Mouse (Mus musculus): ENCODE data around the gene Qsox1. TPM values are rescaled to one million over a fixed set of nuclear protein-coding genes. Genes with fewer than 3 reads are reported as not detected.
A peak's percentile ranks its signal among the peaks of the same experiment; 100 is the strongest.

The Qsox1 gene
- polyA plus RNA-seq, 1 experiment from 2014 or later = 26.3 TPM

GRCm38 (mm10) chr1:155809706-155810442, 2.8 kb downstream of the Qsox1 start:
- peaks cover 15% of the 10 kb centered on the region for H3K4me1 ChIP-seq (replicated peaks; ENCODE audit: control insufficient read depth, insufficient read depth, low read length)
- H3K9ac ChIP-seq (ENCODE audit: low read depth, low read length) = no peak overlapping the region
- H3K4me2 ChIP-seq = peak overlapping the region; percentile 35; the same call in 1 of the 2 replicates
- peak overlapping the region; percentile 41 for H3K27ac ChIP-seq (ENCODE audit: low read depth, low read length)
- no peak overlapping the region for H3K4me3 ChIP-seq (ENCODE audit: low read depth, low read length)
- H3K9me3 ChIP-seq (ENCODE audit: control insufficient read depth, low read length) = no peaks in the 10 kb centered on the region
- H3K27me3 ChIP-seq (replicated peaks; ENCODE audit: control insufficient read depth, insufficient read depth, low read length) = no peaks in the 10 kb centered on the region
- ATAC-seq (replicated peaks; ENCODE audit: low FRiP score) (no peak), DNase-seq (ENCODE audit: low spot score) (no peak)
- WGBS = 59% methylated on average over 10 of the region's 10 CpGs
- no peaks in the 10 kb centered on the region for H3K36me3 ChIP-seq (ENCODE audit: control insufficient read depth, insufficient read depth, low read length)

DNA sequence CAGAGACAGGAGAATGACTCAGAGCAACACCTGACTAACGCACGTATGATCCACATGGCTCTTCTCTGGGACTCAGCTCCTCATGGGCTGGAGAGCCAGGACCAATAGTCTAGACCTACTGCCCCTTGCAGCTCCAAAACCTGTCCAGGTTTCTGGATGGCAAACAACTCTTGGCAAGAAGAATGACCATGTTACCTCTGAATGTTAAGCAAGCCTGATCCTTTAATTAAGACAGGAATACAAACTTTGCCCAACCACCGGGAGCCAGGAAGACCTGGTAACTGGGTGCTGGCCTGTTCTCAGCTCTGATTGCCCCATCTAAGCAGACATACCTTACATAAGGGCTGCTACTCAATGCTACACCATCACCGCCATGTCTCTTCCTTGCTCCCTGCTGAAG, 4.4 kb downstream of the Qsox1 start:
- Histone ChIP-seq H3K27ac (ENCODE audit: low read depth, low read length) (no peak overlapping the region), H3K36me3 (ENCODE audit: control insufficient read depth, insufficient read depth, low read length) (no peaks in the 10 kb centered on the region), H3K4me1 (replicated peaks; ENCODE audit: control insufficient read depth, insufficient read depth, low read length) (peaks cover 9% of the 10 kb centered on the region), H3K9ac (ENCODE audit: low read depth, low read length) (no peak overlapping the region), H3K27me3 (replicated peaks; ENCODE audit: control insufficient read depth, insufficient read depth, low read length) (no peaks in the 10 kb centered on the region), H3K4me3 (ENCODE audit: low read depth, low read length) (no peak overlapping the region), H3K9me3 (ENCODE audit: control insufficient read depth, low read length) (no peaks in the 10 kb centered on the region), H3K4me2 (no peak overlapping the region)
- 92% methylated on average over 4 of the region's 4 CpGs for WGBS
- DNase-seq (ENCODE audit: low spot score) (no peak), ATAC-seq (replicated peaks; ENCODE audit: low FRiP score) (no peak)

DNA sequence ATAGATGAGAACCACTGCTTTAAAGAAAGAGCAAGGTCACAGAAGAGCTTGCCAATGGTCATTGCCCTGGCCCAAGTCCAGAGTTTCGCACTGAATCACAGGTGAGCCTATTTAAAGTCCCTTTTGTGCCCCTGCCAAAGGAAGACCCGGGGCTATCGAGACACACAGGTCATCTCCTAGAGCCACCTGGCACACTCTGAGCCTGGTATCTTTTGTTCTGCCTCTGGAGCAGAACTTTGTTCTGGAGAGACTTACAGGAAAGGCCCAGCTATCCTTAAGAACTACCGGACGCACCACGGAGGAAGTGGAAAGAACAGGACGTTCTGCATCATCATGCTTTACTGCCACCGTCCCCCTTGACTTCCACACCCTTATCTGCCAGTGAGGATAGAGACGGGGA, 7.1 kb downstream of the Qsox1 start:
- 71% methylated on average over 9 of the region's 9 CpGs for WGBS
- H3K27ac ChIP-seq (ENCODE audit: low read depth, low read length) = no peak overlapping the region

GRCm38 (mm10) chr1:155801014-155801991, 11.4 kb downstream of the Qsox1 start:
- Histone ChIP-seq H3K4me2 (no peak overlapping the region), H3K9me3 (ENCODE audit: control insufficient read depth, low read length) (no peaks in the 10 kb centered on the region), H3K4me3 (ENCODE audit: low read depth, low read length) (no peak overlapping the region), H3K36me3 (ENCODE audit: control insufficient read depth, insufficient read depth, low read length) (peaks cover 3% of the 10 kb centered on the region; the same call in 1 of the 2 replicates), H3K27me3 (replicated peaks; ENCODE audit: control insufficient read depth, insufficient read depth, low read length) (no peaks in the 10 kb centered on the region), H3K9ac (ENCODE audit: low read depth, low read length) (no peak overlapping the region), H3K27ac (ENCODE audit: low read depth, low read length) (no peak overlapping the region), H3K4me1 (replicated peaks; ENCODE audit: control insufficient read depth, insufficient read depth, low read length) (peaks cover 5% of the 10 kb centered on the region; the same call in 1 of the 2 replicates)
- DNase-seq (ENCODE audit: low spot score) (no peak), ATAC-seq (replicated peaks; ENCODE audit: low FRiP score) (no peak)
- 85% methylated on average over 11 of the region's 11 CpGs for WGBS

More for the DNA sequence above, 7.1 kb downstream of the Qsox1 start:
- H3K27me3 ChIP-seq (replicated peaks; ENCODE audit: control insufficient read depth, insufficient read depth, low read length) = no peaks in the 10 kb centered on the region
- H3K9me3 ChIP-seq (ENCODE audit: control insufficient read depth, low read length) = no peaks in the 10 kb centered on the region
- peaks cover 2% of the 10 kb centered on the region; the same call in 1 of the 2 replicates for H3K4me1 ChIP-seq (replicated peaks; ENCODE audit: control insufficient read depth, insufficient read depth, low read length)
- no peak overlapping the region for H3K4me3 ChIP-seq (ENCODE audit: low read depth, low read length)
- H3K36me3 ChIP-seq (ENCODE audit: control insufficient read depth, insufficient read depth, low read length) = no peaks in the 10 kb centered on the region; the same call in 1 of the 2 replicates
- DNase-seq (ENCODE audit: low spot score) = no peak
- no peak overlapping the region for H3K4me2 ChIP-seq
- no peak for ATAC-seq (replicated peaks; ENCODE audit: low FRiP score)
- no peak overlapping the region for H3K9ac ChIP-seq (ENCODE audit: low read depth, low read length)

DNA sequence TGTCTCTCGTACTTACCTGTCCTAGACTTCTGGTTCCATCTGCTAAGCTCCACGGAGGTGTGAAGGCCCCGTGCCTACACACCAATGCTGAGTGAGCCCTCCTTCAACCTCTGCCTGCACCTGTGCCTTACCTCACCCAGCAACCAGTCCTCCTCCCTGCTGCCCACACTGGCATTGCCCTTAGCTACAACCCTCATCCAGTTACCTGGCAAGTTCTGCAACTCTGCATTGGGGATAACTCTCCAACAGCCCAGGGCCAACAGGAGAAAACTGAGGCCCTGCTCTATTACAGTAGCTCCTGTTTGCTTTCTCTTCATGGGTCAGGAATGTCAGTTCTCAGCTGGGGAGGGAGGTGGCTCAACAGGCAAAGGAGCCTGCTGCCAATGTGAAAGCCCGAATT, 14.7 kb downstream of the Qsox1 start:
- WGBS = 91% methylated on average over 4 of the region's 4 CpGs
- ATAC-seq (replicated peaks; ENCODE audit: low FRiP score) (no peak), DNase-seq (ENCODE audit: low spot score) (no peak)
- Histone ChIP-seq H3K9me3 (ENCODE audit: control insufficient read depth, low read length) (no peaks in the 10 kb centered on the region), H3K9ac (ENCODE audit: low read depth, low read length) (no peak overlapping the region), H3K4me2 (no peak overlapping the region), H3K36me3 (ENCODE audit: control insufficient read depth, insufficient read depth, low read length) (peaks cover 8% of the 10 kb centered on the region; the same call in 1 of the 2 replicates), H3K27ac (ENCODE audit: low read depth, low read length) (no peak overlapping the region), H3K27me3 (replicated peaks; ENCODE audit: control insufficient read depth, insufficient read depth, low read length) (no peaks in the 10 kb centered on the region), H3K4me3 (ENCODE audit: low read depth, low read length) (no peak overlapping the region), H3K4me1 (replicated peaks; ENCODE audit: control insufficient read depth, insufficient read depth, low read length) (peaks cover 5% of the 10 kb centered on the region; the same call in 1 of the 2 replicates)

GRCm38 (mm10) chr1:155797425-155797824, 15.3 kb downstream of the Qsox1 start:
- ATAC-seq (replicated peaks; ENCODE audit: low FRiP score) (no peak), DNase-seq (ENCODE audit: low spot score) (no peak)
- Histone ChIP-seq H3K36me3 (ENCODE audit: control insufficient read depth, insufficient read depth, low read length) (peaks cover 8% of the 10 kb centered on the region; the same call in 1 of the 2 replicates), H3K4me3 (ENCODE audit: low read depth, low read length) (no peak overlapping the region), H3K9me3 (ENCODE audit: control insufficient read depth, low read length) (no peaks in the 10 kb centered on the region), H3K9ac (ENCODE audit: low read depth, low read length) (no peak overlapping the region), H3K27ac (ENCODE audit: low read depth, low read length) (no peak overlapping the region), H3K27me3 (replicated peaks; ENCODE audit: control insufficient read depth, insufficient read depth, low read length) (no peaks in the 10 kb centered on the region), H3K4me1 (replicated peaks; ENCODE audit: control insufficient read depth, insufficient read depth, low read length) (peaks cover 5% of the 10 kb centered on the region; the same call in 1 of the 2 replicates), H3K4me2 (no peak overlapping the region)
- WGBS = 68% methylated on average over 4 of the region's 4 CpGs

DNA sequence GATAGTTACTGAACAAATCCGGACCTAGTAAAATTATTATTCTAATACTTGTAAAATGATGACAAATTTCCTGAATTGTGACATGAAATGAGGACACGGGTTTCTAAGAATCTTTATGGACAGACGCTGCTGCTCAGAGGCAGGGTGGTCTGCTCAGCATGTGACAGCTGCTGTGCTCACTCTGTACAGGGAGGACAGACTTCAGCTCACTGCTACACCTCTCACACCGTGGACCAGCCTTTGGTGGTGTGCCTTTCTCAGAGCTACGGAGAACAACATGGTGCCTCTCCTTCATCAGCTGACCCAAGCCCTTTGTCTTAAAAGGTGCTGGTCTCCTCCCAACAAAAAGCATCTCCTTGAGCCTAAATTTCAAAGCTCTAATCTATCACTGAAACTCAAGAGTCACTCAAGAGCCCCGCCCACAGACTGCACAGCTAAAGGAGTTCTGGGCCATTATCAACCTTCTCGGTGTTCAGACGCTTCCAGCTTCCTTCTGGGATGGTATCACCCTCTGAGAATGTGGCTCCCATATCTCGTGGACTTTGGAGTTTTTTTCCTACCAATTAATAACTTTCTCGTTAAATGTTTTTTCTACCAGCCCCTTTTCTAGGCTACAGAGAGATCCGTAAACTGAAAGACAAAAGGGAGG, 15.8 kb downstream of the Qsox1 start:
- no peak overlapping the region for H3K4me3 ChIP-seq (ENCODE audit: low read depth, low read length)
- no peak overlapping the region for H3K27ac ChIP-seq (ENCODE audit: low read depth, low read length)
- no peak overlapping the region for H3K4me2 ChIP-seq
- WGBS = 66% methylated on average over 11 of the region's 11 CpGs
- H3K9me3 ChIP-seq (ENCODE audit: control insufficient read depth, low read length) = no peaks in the 10 kb centered on the region
- no peaks in the 10 kb centered on the region for H3K27me3 ChIP-seq (replicated peaks; ENCODE audit: control insufficient read depth, insufficient read depth, low read length)
- H3K4me1 ChIP-seq (replicated peaks; ENCODE audit: control insufficient read depth, insufficient read depth, low read length) = peaks cover 5% of the 10 kb centered on the region; the same call in 1 of the 2 replicates
- DNase-seq (ENCODE audit: low spot score) (no peak), ATAC-seq (replicated peaks; ENCODE audit: low FRiP score) (no peak; the same call in 1 of the 2 replicates)
- no peak overlapping the region for H3K9ac ChIP-seq (ENCODE audit: low read depth, low read length)
- peaks cover 8% of the 10 kb centered on the region; the same call in 1 of the 2 replicates for H3K36me3 ChIP-seq (ENCODE audit: control insufficient read depth, insufficient read depth, low read length)

DNA sequence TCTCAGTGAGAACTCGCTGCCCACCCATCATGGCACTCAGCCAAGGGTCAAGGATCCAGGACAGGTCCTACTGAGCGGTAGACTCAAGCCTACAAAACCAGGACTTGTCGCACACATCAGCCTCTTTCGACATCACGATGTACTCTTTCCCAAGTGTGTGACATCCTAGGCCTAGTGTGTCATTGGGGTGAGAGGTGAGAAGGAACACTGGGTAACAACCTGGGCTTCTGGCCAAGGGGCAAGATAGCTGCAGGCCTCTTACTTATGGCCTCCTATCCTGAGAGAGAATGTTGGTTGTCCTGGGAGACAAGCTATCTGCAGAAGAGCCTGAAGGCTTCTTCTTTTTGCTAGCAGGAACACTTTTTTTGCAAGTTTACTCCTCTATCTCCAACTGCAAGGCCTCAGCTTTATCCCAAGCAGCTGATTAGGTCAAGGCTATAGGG, 16.9 kb downstream of the Qsox1 start:
- Histone ChIP-seq H3K9me3 (ENCODE audit: control insufficient read depth, low read length) (no peaks in the 10 kb centered on the region), H3K4me3 (ENCODE audit: low read depth, low read length) (no peak overlapping the region), H3K4me1 (replicated peaks; ENCODE audit: control insufficient read depth, insufficient read depth, low read length) (peaks cover 5% of the 10 kb centered on the region; the same call in 1 of the 2 replicates), H3K9ac (ENCODE audit: low read depth, low read length) (no peak overlapping the region), H3K27ac (ENCODE audit: low read depth, low read length) (no peak overlapping the region), H3K27me3 (replicated peaks; ENCODE audit: control insufficient read depth, insufficient read depth, low read length) (no peaks in the 10 kb centered on the region), H3K36me3 (ENCODE audit: control insufficient read depth, insufficient read depth, low read length) (peaks cover 10% of the 10 kb centered on the region; the same call in 1 of the 2 replicates), H3K4me2 (no peak overlapping the region)
- ATAC-seq (replicated peaks; ENCODE audit: low FRiP score) = no peak
- WGBS = 87% methylated on average over 5 of the region's 5 CpGs
- no peak for DNase-seq (ENCODE audit: low spot score)

Data from liver, embryonic 11.5 days (tissue).